Mouse (Mus musculus) kidney, embryonic 15.5 days (tissue): ENCODE data around the gene Hcfc1r1. TPM values are rescaled to one million over a fixed set of nuclear protein-coding genes. Genes with fewer than 3 reads are reported as not detected.
A peak's percentile ranks its signal among the peaks of the same experiment; 100 is the strongest.

Experiments
- ATAC-seq: fragments of 200-750 bp; cut with Nextera tagmentation; replicated peaks from 2 replicates; pipeline ENCODE4 v1.8.0; 2017; ENCODE audit warnings: moderate TSS enrichment; ENCODE audit not compliant: low FRiP score
- H3K27ac ChIP-seq: fragments of 300-500 bp; sonication (generic); 2 replicates; pipeline ENCODE4 v1.5.1; 2015; ENCODE audit warnings: mild to moderate bottlenecking, inconsistent platforms
- H3K27me3 ChIP-seq: fragments of 300-500 bp; sonication (generic); 2 replicates; pipeline ENCODE4 v1.6.1; 2015; ENCODE audit warnings: inconsistent platforms
- H3K36me3 ChIP-seq: fragments of 300-500 bp; sonication (generic); 2 replicates; pipeline ENCODE4 v1.6.1; 2015; ENCODE audit warnings: inconsistent platforms
- H3K4me1 ChIP-seq: fragments of 300-500 bp; sonication (generic); 2 replicates; pipeline ENCODE4 v1.6.1; 2015; ENCODE audit warnings: inconsistent platforms
- H3K4me2 ChIP-seq: fragments of 300-500 bp; sonication (generic); 2 replicates; pipeline ENCODE4 v1.6.1; 2015; ENCODE audit warnings: moderate library complexity, mild to moderate bottlenecking, inconsistent platforms
- H3K4me3 ChIP-seq: fragments of 300-500 bp; sonication (generic); replicated peaks from 2 replicates; pipeline ENCODE4 v1.5.1; 2015; ENCODE audit warnings: mild to moderate bottlenecking, inconsistent platforms
- H3K9ac ChIP-seq: fragments of 300-500 bp; sonication (generic); 2 replicates; pipeline ENCODE4 v1.6.1; 2015; ENCODE audit warnings: mild to moderate bottlenecking, inconsistent platforms
- H3K9me3 ChIP-seq: fragments of 300-500 bp; sonication (generic); replicated peaks from 2 replicates; pipeline ENCODE4 v1.6.1; 2016; ENCODE audit warnings: inconsistent platforms
- WGBS: fragments of 180-500 bp; shearing (Covaris S2); methylation state at CpG from one replicate; pipeline ENCODE4 v1.1.7; 2015; ENCODE audit warnings: mixed read lengths; 5-methylcytosine and 5-hydroxymethylcytosine counted together
- polyA plus RNA-seq: library from polyadenylated mRNA; unstranded; fragments of >200 nt; fragmentation: Nextera tagmentation; extraction: Ambion mirVana; gene quantifications from 2 replicates; pipeline ENCODE4 v1.2.1, GENCODE M21; 2015

Hcfc1r1 gene
- polyA plus RNA-seq, 1 experiment from 2014 or later: 69.5 TPM

DNA sequence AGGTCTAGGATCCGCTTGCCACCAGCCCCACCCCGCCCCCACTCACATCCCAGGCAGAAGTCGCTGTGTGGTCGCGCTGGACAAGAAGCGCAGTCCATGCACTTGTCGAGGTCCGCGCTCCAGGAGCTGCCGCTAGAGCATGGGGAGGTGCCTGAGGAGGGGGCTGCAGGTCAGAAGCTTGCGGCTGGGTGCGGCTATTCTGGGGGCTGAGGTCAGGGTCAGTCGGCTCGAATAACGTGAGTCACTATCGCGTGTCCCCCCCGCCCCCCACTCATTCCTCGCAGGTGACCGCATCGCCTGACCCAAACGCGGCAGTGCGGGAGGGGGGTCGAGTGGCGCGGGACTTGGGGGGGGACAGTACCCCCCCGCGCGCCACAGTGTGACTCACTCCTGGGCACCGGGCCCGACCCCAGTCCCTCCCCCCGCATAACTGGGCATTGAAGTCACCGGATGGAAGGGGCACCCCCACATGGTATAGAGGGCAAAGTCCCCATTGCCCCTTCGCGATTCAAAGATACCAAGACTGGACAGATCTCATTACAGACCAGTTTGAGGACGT is 3.2 kb downstream of the Hcfc1r1 start:
- H3K4me1 ChIP-seq: peaks cover 74% of the 10 kb centered on the region
- peaks cover 50% of the 10 kb centered on the region for H3K27me3 ChIP-seq
- 0% methylated on average over 37 of the region's 37 CpGs for WGBS
- H3K27ac ChIP-seq: peak overlapping the region; percentile 84
- peak overlapping the region; percentile 59 for H3K9ac ChIP-seq
- H3K4me2 ChIP-seq: peak overlapping the region; percentile 89
- no peaks in the 10 kb centered on the region for H3K9me3 ChIP-seq
- peak overlapping the region; percentile 58 for H3K4me3 ChIP-seq
- H3K36me3 ChIP-seq: no peaks in the 10 kb centered on the region
- ATAC-seq: no peak

DNA sequence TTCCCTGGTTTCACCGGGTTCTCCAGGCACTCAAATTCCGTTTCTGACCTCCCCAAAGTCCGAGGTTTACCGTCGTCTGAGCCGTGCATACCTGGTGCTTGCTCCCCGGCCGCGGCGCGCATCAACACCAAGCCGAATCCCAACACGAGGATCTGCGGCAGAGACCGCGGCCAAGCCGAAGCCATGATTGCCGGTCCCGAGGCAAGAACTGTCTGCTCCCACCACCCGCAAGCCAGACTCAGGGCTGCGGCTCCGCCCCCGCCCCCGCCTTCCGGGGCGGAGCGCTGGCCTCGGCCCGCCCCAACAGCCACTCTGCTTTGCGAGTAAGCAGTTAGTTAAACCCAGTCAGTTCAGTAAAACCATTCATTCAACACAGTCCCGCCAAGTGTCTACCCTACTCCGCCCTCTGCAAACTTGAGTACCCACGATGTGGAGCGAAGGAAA is 3.9 kb downstream of the Hcfc1r1 start, which contains the start of gene Tnfrsf12a:
Gene Tnfrsf12a (minus strand): TSS at position 233 of the 444 bp plus-strand sequence.
- Histone ChIP-seq H3K4me1 (peaks cover 81% of the 10 kb centered on the region), H3K9me3 (no peaks in the 10 kb centered on the region)
- WGBS: under 1% methylated on average over 34 of the region's 34 CpGs

GRCm38 (mm10) chr17:23679127-23679835 is 5.9 kb downstream of the Hcfc1r1 start, which contains the start of gene Cldn6:
TSS of gene Cldn6 (plus strand) at chr17:23679249.
- Histone ChIP-seq H3K27ac (peak within 1 kb of the TSS; percentile 81), H3K4me1 (peaks cover 88% of the 10 kb centered on the region), H3K4me2 (peak within 1 kb of the TSS; percentile 65), H3K36me3 (no peaks in the 10 kb centered on the region), H3K9ac (peak within 1 kb of the TSS; percentile 47), H3K4me3 (peak within 1 kb of the TSS; percentile 47), H3K9me3 (no peaks in the 10 kb centered on the region), H3K27me3 (peaks cover 76% of the 10 kb centered on the region)
- WGBS: 2% methylated on average over 38 of the region's 38 CpGs
- no peak for ATAC-seq

More for the DNA sequence above, 3.9 kb downstream of the Hcfc1r1 start, which contains the start of gene Tnfrsf12a:
- H3K27ac ChIP-seq: peak within 1 kb of the TSS; percentile 84
- H3K27me3 ChIP-seq: peaks cover 57% of the 10 kb centered on the region
- peak within 1 kb of the TSS; percentile 58 for H3K4me3 ChIP-seq
- peak within 1 kb of the TSS; percentile 59 for H3K9ac ChIP-seq
- ATAC-seq: peak; percentile 51
- peak within 1 kb of the TSS; percentile 89 for H3K4me2 ChIP-seq
- no peaks in the 10 kb centered on the region for H3K36me3 ChIP-seq

GRCm38 (mm10) chr17:23680336-23680735 is 6.9 kb downstream of the Hcfc1r1 start:
- no peaks in the 10 kb centered on the region for H3K9me3 ChIP-seq
- no peaks in the 10 kb centered on the region for H3K36me3 ChIP-seq
- H3K4me1 ChIP-seq: peaks cover 88% of the 10 kb centered on the region
- 64% methylated on average over 9 of the region's 9 CpGs for WGBS
- no peak for ATAC-seq
- peak overlapping the region; percentile 65 for H3K4me2 ChIP-seq
- peaks cover 80% of the 10 kb centered on the region for H3K27me3 ChIP-seq
- H3K9ac ChIP-seq: peak overlapping the region; percentile 47; the same call in 1 of the 2 replicates
- H3K27ac ChIP-seq: 0 out of 2 replicates have a peak overlapping the region, but pooled peaks have one; percentile 81
- H3K4me3 ChIP-seq: peak overlapping the region; percentile 47

- H3K4me3 ChIP-seq: peak overlapping the region; percentile 47
- peaks cover 81% of the 10 kb centered on the region for H3K4me1 ChIP-seq
- no peak for ATAC-seq
- H3K27ac ChIP-seq: peak overlapping the region; percentile 94
- H3K4me2 ChIP-seq: peak overlapping the region; percentile 65
- H3K9me3 ChIP-seq: no peaks in the 10 kb centered on the region
- peaks cover 76% of the 10 kb centered on the region for H3K27me3 ChIP-seq
- H3K9ac ChIP-seq: 0 out of 2 replicates have a peak overlapping the region, but pooled peaks have one; percentile 12
- H3K36me3 ChIP-seq: no peaks in the 10 kb centered on the region
- 51% methylated on average over 10 of the region's 10 CpGs for WGBS
Observed at GRCm38 (mm10) chr17:23681086-23681485, 7.7 kb downstream of the Hcfc1r1 start.

DNA sequence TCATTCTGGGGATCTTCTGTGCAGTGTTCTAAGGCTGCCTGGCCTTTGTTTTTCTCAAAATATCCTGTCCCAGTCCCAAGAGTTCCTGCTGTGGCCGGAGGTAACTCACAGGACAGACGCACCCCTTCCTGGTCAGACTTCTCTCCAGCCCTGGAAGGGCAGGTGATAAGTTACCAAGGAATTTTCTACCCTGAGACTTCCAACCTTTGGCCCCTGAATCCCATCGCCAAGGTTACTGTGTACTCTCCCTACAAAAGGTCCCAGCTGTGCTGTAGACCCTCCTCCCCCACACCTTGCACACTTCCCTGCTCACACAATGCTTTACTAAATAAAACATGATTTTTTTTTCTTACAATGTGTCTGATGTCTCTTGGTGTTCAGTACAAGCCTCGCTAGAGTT is 8.7 kb downstream of the Hcfc1r1 start:
- peak overlapping the region; percentile 47; the same call in 1 of the 2 replicates for H3K9ac ChIP-seq

GRCm38 (mm10) chr17:23682530-23682929 is 9.1 kb downstream of the Hcfc1r1 start:
- Histone ChIP-seq H3K9ac (peak overlapping the region; percentile 47; the same call in 1 of the 2 replicates), H3K4me3 (peak overlapping the region; percentile 49), H3K4me2 (peak overlapping the region; percentile 65), H3K9me3 (no peaks in the 10 kb centered on the region), H3K36me3 (no peaks in the 10 kb centered on the region), H3K4me1 (peaks cover 69% of the 10 kb centered on the region), H3K27ac (peak overlapping the region; percentile 94), H3K27me3 (peaks cover 70% of the 10 kb centered on the region)
- ATAC-seq: no peak
- WGBS: 63% methylated on average over 3 of the region's 3 CpGs

More for the DNA sequence above, 8.7 kb downstream of the Hcfc1r1 start:
- Histone ChIP-seq H3K27me3 (peaks cover 70% of the 10 kb centered on the region), H3K9me3 (no peaks in the 10 kb centered on the region), H3K4me2 (peak overlapping the region; percentile 65), H3K4me3 (peak overlapping the region; percentile 49), H3K27ac (peak overlapping the region; percentile 94), H3K4me1 (peaks cover 71% of the 10 kb centered on the region), H3K36me3 (no peaks in the 10 kb centered on the region)
- ATAC-seq: no peak
- WGBS: 28% methylated on average over 4 of the region's 4 CpGs

GRCm38 (mm10) chr17:23683226-23683625 is 9.8 kb downstream of the Hcfc1r1 start:
- no peaks in the 10 kb centered on the region for H3K9me3 ChIP-seq
- peak overlapping the region; percentile 65 for H3K4me2 ChIP-seq
- WGBS: 5% methylated on average over 15 of the region's 15 CpGs
- H3K9ac ChIP-seq: peak overlapping the region; percentile 47
- peaks cover 65% of the 10 kb centered on the region for H3K4me1 ChIP-seq
- H3K27me3 ChIP-seq: peaks cover 64% of the 10 kb centered on the region
- peak overlapping the region; percentile 49 for H3K4me3 ChIP-seq
- ATAC-seq: peak; percentile 26
- peak overlapping the region; percentile 94 for H3K27ac ChIP-seq
- no peaks in the 10 kb centered on the region for H3K36me3 ChIP-seq

DNA sequence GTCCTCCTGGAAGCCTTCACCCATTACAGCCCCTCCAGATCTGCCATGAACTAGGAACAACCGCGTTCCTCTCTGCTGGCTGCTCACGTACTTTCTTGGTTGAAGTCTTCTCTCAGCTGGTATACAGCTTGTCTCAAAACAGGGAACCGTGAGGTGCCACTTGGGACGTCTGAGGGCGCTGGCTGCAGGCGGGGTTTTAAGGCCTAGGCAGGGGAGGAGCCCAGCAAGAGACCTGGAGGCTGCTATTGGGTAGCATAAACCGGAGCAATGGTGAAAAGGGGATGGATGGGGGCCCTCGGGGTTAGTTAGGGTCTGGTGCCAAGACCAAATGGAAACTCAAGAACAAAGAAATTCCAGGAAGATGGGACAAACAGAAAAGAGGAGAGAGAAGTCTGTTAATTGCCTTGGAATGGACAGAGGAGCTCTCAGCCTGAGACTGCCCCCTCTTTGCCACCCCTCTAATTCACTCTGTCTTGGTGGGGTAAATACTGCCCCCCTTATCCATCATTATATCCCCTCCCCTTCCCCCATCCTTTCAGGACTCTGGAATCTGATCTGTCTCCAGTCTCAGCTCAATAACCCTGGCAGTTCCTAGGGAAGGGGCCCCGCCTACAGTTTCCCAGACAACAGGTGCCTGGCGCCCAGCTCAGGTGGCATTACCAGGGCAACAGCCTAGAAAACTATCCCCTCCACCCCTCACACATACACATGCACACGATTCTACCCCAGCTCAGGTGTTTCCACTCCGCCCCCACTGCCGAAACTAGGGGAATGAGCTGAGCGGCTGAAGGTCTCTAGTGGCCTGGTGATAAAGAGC is 10.7 kb downstream of the Hcfc1r1 start, which contains the start of gene Cldn9:
Gene Cldn9 (minus strand): TSS at position 171 of the 817 bp plus-strand sequence.
- peak within 1 kb of the TSS; percentile 49 for H3K4me3 ChIP-seq
- peaks cover 56% of the 10 kb centered on the region for H3K27me3 ChIP-seq
- H3K4me2 ChIP-seq: peak within 1 kb of the TSS; percentile 65
- WGBS: 10% methylated on average over 15 of the region's 15 CpGs
- peak; percentile 90 for ATAC-seq
- no peaks in the 10 kb centered on the region for H3K36me3 ChIP-seq
- peaks cover 61% of the 10 kb centered on the region for H3K4me1 ChIP-seq
- H3K9me3 ChIP-seq: no peaks in the 10 kb centered on the region
- H3K27ac ChIP-seq: peak within 1 kb of the TSS; percentile 94
- H3K9ac ChIP-seq: peak within 1 kb of the TSS; percentile 47

GRCm38 (mm10) chr17:23694491-23694890 is 21.1 kb downstream of the Hcfc1r1 start:
- Histone ChIP-seq H3K4me3 (no peak overlapping the region), H3K27ac (peak overlapping the region; percentile 78), H3K9me3 (no peaks in the 10 kb centered on the region), H3K27me3 (peaks cover 14% of the 10 kb centered on the region), H3K36me3 (no peaks in the 10 kb centered on the region), H3K4me2 (no peak overlapping the region), H3K9ac (no peak overlapping the region), H3K4me1 (peaks cover 42% of the 10 kb centered on the region)
- no peak for ATAC-seq
- 79% methylated on average over 1 of the region's 1 CpGs for WGBS

- H3K4me1 ChIP-seq: peaks cover 48% of the 10 kb centered on the region
- 16% methylated on average over 3 of the region's 3 CpGs for WGBS
- no peaks in the 10 kb centered on the region for H3K36me3 ChIP-seq
- H3K4me3 ChIP-seq: no peak overlapping the region
- no peaks in the 10 kb centered on the region for H3K9me3 ChIP-seq
- peaks cover 22% of the 10 kb centered on the region for H3K27me3 ChIP-seq
- no peak overlapping the region for H3K9ac ChIP-seq
- H3K27ac ChIP-seq: peak overlapping the region; percentile 78
- no peak overlapping the region for H3K4me2 ChIP-seq
- ATAC-seq: peak; percentile 70
Observed at GRCm38 (mm10) chr17:23695801-23696200, 22.4 kb downstream of the Hcfc1r1 start.
